Mouse (Mus musculus) forebrain, postnatal 0 days (tissue): ENCODE data around the gene Sdf2. TPM values are rescaled to one million over a fixed set of nuclear protein-coding genes. Genes with fewer than 3 reads are reported as not detected.
A peak's percentile ranks its signal among the peaks of the same experiment; 100 is the strongest.
"Not testable (repeated sequence)": the region's sequence is repeated elsewhere in the genome, so short reads cannot be mapped to it uniquely, and the experiment has no call there.

ENCODE experiments used
- ATAC-seq: fragments of 200-750 bp; cut with Nextera tagmentation; 2 replicates; pipeline ENCODE4 v1.8.0; 2017; ENCODE audit warnings: mild to moderate bottlenecking, moderate library complexity
- DNase-seq: peaks from one replicate; pipeline ENCODE4 v3.0.0-alpha.2; 2015
- H3K27ac ChIP-seq: fragments of 300-500 bp; sonication (generic); 2 replicates; pipeline ENCODE4 v1.5.1; 2014; ENCODE audit warnings: low read depth, mild to moderate bottlenecking, antibody characterized with exemption, low read length, moderate library complexity, mixed read lengths
- H3K27me3 ChIP-seq: fragments of 300-500 bp; sonication (generic); 2 replicates; pipeline ENCODE4 v1.6.1; 2014; ENCODE audit warnings: mild to moderate bottlenecking, low read length, mixed read lengths; ENCODE audit not compliant: insufficient read depth
- H3K36me3 ChIP-seq: fragments of 300-500 bp; sonication (generic); 2 replicates; pipeline ENCODE4 v1.6.1; 2014; ENCODE audit warnings: mild to moderate bottlenecking, moderate library complexity; ENCODE audit not compliant: insufficient read depth
- H3K4me1 ChIP-seq: fragments of 300-500 bp; sonication (generic); 2 replicates; pipeline ENCODE4 v1.6.1; 2014; ENCODE audit warnings: antibody characterized with exemption; ENCODE audit not compliant: insufficient read depth
- H3K4me2 ChIP-seq: fragments of 300-500 bp; sonication (generic); 2 replicates; pipeline ENCODE4 v1.6.1; 2014; ENCODE audit warnings: low read depth, mild to moderate bottlenecking, moderate library complexity
- H3K4me3 ChIP-seq: fragments of 300-500 bp; sonication (generic); 2 replicates; pipeline ENCODE4 v1.5.1; 2014; ENCODE audit warnings: low read depth, low read length, mixed read lengths
- H3K9ac ChIP-seq: fragments of 300-500 bp; sonication (generic); 2 replicates; pipeline ENCODE4 v1.6.1; 2014; ENCODE audit warnings: mild to moderate bottlenecking
- H3K9me3 ChIP-seq: fragments of 300-500 bp; sonication (generic); 2 replicates; pipeline ENCODE4 v1.6.1; 2016; ENCODE audit warnings: low read length
- CTCF ChIP-seq: sonication (generic); IDR thresholded peaks from 2 replicates; pipeline ENCODE4 v1.5.1; 2016; ENCODE audit warnings: antibody characterized with exemption, control low read depth, low read depth
- WGBS: fragments of 180-500 bp; shearing (Covaris S2); extraction: QIAGEN DNeasy Blood & Tissue Kit; methylation state at CpG from one replicate; pipeline ENCODE4 v1.1.7; 2014; 5-methylcytosine and 5-hydroxymethylcytosine counted together
- polyA plus RNA-seq: library from polyadenylated mRNA; unstranded; fragments of >200 nt; fragmentation: Nextera tagmentation; extraction: Ambion mirVana; gene quantifications from 2 replicates; pipeline ENCODE4 v1.2.1, GENCODE M21; 2015
- total RNA-seq: library from RNA; depleted of rRNA; stranded (reverse); fragments of >200 nt; gene quantifications from 2 replicates; pipeline ENCODE4 v1.2.3, GENCODE M21; 2014

The Sdf2 gene
- total and polyA plus RNA-seq, 2 experiments from 2014 or later = 76.4 to 92.8 TPM

DNA sequence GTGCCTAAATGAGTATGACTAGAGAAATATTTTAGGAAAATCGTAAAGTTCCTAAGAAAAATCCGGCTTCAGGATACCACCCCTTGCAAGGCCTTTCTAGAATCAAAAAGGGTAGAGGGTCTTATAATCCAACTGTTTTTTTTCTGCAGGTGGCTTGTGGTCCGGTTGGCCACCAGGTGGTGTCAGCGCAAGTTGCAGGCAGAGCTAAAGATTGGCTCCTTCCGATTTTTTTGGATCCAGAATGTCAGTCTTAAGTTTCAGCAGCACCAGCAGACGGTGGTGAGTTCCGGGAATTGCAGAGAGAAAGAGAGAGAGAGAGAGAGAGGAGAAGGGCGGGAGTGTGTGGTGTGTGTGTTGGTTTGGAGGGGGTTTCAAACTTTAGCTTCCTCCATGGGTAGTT is 17.0 kb downstream of the Sdf2 start:
- peak overlapping the region; percentile 67; the same call in 1 of the 2 replicates for H3K9ac ChIP-seq
- H3K27ac ChIP-seq = no peak overlapping the region
- DNase-seq (peak; percentile 66), ATAC-seq (no peak)
- TF ChIP-seq CTCF = peak; percentile 70
- H3K9me3 ChIP-seq = no peaks in the 10 kb centered on the region
- H3K27me3 ChIP-seq = no peaks in the 10 kb centered on the region
- H3K4me3 ChIP-seq = peak overlapping the region; percentile 91
- 2% methylated on average over 8 of the region's 8 CpGs for WGBS
- H3K4me1 ChIP-seq = 0 out of 2 replicates have a peak, but pooled peaks cover 4% of the 10 kb centered on the region
- peak overlapping the region; percentile 84 for H3K4me2 ChIP-seq
- H3K36me3 ChIP-seq = peaks cover 38% of the 10 kb centered on the region

DNA sequence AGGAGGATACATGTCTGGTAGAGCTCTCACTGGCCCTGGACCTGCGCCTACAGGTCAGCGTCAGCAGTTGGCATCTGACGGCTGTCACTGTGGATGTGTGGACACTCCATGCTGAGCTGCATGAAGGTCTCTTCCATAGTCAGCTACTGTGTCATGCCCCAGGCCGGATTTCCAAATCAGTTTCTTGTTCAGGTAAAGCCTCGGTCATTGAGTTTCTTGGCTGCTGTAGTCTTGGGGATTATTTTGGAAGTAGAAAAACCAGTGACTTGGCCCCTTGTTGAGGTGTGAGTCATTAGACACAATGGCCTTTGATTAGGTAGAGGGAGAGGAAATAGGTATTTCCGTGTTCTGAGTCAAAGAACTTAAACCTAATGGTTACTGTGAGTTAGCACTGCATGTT is 20.0 kb downstream of the Sdf2 start:
- H3K4me3 ChIP-seq = no peak overlapping the region
- ATAC-seq (no peak), DNase-seq (no peak)
- 96% methylated on average over 6 of the region's 6 CpGs for WGBS
- H3K27ac ChIP-seq = no peak overlapping the region
- TF ChIP-seq CTCF = no peak
- no peak overlapping the region for H3K4me2 ChIP-seq
- peaks cover 63% of the 10 kb centered on the region for H3K36me3 ChIP-seq
- H3K9ac ChIP-seq = no peak overlapping the region
- no peaks in the 10 kb centered on the region for H3K9me3 ChIP-seq
- H3K4me1 ChIP-seq = 0 out of 2 replicates have a peak, but pooled peaks cover 4% of the 10 kb centered on the region
- H3K27me3 ChIP-seq = no peaks in the 10 kb centered on the region

DNA sequence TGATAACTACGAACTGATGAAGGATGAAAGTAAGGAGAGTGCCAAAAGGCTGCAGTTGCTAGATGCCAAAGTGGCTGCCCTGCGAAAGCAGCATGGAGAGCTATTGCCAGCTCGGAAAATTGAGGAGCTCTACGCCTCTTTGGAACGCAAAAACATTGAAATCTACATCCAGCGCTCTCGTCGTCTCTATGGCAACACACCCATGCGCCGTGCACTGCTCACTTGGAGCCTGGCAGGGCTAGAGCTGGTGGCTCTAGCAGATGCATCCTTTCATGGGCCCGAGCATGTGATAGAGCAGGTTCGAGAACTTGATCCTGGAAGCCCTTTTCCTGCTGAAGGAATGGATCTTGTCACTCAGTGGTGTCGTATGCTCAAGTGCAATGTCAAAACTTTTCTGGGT is 26.4 kb downstream of the Sdf2 start:
- no peak for TF ChIP-seq CTCF

DNA sequence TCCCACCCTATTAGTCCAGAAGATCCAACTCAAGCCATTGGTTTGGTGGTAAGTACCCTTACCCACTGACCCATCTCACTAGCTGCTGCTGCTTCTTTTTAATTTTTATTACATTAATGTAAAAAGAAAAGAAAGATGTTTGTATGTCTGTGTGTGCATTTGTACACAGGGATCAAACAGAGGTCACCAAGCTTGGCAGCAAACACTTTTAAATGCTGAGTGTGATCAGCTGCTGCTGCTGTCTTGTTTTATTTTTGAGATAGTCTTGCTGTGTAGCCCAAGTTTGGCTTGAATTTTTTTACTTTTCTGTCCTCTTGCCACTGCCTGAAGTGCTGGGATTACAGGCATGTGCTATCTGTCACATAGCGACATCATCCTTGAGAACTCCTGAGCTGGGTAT is 30.1 kb downstream of the Sdf2 start:
- Histone ChIP-seq H3K27me3 (no peaks in the 10 kb centered on the region), H3K4me2 (no peak overlapping the region), H3K4me3 (no peak overlapping the region), H3K9ac (no peak overlapping the region), H3K27ac (no peak overlapping the region), H3K4me1 (no peaks in the 10 kb centered on the region), H3K9me3 (no peaks in the 10 kb centered on the region), H3K36me3 (peaks cover 90% of the 10 kb centered on the region)
- ATAC-seq (no peak), DNase-seq (no peak)
- TF ChIP-seq CTCF = no peak
- WGBS = 100% methylated on average over 1 of the region's 1 CpGs

More for the DNA sequence above, 26.4 kb downstream of the Sdf2 start:
- Histone ChIP-seq H3K9ac (no peak overlapping the region), H3K4me2 (no peak overlapping the region), H3K27ac (no peak overlapping the region), H3K36me3 (peaks cover 88% of the 10 kb centered on the region), H3K4me3 (no peak overlapping the region), H3K27me3 (no peaks in the 10 kb centered on the region), H3K4me1 (no peaks in the 10 kb centered on the region), H3K9me3 (no peaks in the 10 kb centered on the region)
- ATAC-seq (no peak), DNase-seq (peak; percentile 14)
- WGBS = 77% methylated on average over 13 of the region's 13 CpGs

DNA sequence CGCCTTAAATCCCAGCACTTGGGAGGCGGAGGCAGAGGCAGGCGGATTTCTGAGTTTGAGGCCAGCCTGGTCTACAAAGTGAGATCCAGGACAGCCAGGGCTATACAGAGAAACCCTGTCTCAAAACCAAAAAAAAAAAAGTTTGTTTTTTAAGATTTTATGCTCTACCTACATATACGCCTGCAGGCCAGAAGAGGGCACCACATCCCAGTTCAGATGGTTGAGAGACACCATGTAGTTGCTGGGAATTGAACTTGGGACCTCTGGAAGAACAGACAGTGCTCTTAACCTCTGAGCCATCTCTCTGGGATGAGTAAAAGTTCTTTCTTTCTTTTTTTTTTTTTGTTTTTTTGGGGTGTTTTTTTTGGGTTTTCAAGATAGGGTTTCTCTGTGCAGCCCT is 30.6 kb downstream of the Sdf2 start:
- WGBS = 96% methylated on average over 4 of the region's 4 CpGs
- not testable (repeated sequence) for ATAC-seq, H3K27me3 ChIP-seq, DNase-seq, H3K9ac ChIP-seq, H3K4me3 ChIP-seq, H3K9me3 ChIP-seq, H3K27ac ChIP-seq, H3K4me2 ChIP-seq, H3K4me1 ChIP-seq
- H3K36me3 ChIP-seq = peaks cover 92% of the 10 kb centered on the region
- peak; percentile 28 for TF ChIP-seq CTCF

DNA sequence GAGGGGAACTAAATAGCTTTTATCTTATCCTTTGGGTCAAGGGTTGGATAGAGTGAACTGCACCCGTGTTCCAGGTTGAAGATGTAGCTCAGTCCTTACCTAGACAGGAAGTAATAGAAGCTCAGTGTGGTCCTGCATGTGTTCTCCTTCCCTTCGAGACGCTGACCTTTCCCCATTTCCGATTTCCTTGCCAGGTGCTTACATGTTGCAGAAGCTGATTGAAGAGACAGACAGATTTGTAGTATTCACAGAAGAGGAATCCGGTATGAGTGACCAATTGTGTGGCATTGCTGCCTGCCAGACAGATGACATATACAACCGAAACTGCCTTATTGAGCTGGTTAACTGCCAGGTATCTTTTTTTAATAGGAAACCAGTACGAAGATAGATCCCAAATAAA is 33.3 kb downstream of the Sdf2 start:
- TF ChIP-seq CTCF = no peak
- ATAC-seq = no peak
- Histone ChIP-seq H3K9ac (no peak overlapping the region), H3K4me3 (no peak overlapping the region), H3K4me2 (no peak overlapping the region), H3K27me3 (no peaks in the 10 kb centered on the region), H3K9me3 (no peaks in the 10 kb centered on the region), H3K4me1 (no peaks in the 10 kb centered on the region), H3K27ac (no peak overlapping the region), H3K36me3 (peaks cover 89% of the 10 kb centered on the region)
- no peak for DNase-seq
- 89% methylated on average over 7 of the region's 7 CpGs for WGBS

DNA sequence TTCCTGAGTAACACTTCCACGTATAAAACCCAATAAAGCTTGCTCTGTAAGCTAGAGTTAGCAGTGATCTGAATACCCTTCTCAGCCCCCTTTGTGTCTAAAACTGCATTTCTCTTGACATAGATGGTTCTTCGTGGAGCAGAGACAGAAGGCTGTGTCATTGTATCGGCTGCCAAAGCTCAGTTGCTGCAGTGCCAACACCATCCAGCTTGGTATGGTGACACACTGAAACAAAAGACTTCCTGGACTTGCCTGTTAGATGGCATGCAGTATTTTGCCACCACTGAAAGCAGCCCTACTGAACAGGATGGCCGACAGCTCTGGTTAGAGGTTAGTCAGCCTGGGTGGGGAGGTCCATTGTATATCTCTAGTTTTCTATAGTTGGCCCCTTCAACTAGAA is 34.0 kb downstream of the Sdf2 start:
- 78% methylated on average over 4 of the region's 4 CpGs for WGBS
- Histone ChIP-seq H3K27me3 (no peaks in the 10 kb centered on the region), H3K4me2 (no peak overlapping the region), H3K9ac (no peak overlapping the region), H3K27ac (no peak overlapping the region), H3K36me3 (peaks cover 89% of the 10 kb centered on the region), H3K4me1 (no peaks in the 10 kb centered on the region), H3K4me3 (no peak overlapping the region), H3K9me3 (no peaks in the 10 kb centered on the region)
- DNase-seq (no peak), ATAC-seq (no peak)
- TF ChIP-seq CTCF = no peak

DNA sequence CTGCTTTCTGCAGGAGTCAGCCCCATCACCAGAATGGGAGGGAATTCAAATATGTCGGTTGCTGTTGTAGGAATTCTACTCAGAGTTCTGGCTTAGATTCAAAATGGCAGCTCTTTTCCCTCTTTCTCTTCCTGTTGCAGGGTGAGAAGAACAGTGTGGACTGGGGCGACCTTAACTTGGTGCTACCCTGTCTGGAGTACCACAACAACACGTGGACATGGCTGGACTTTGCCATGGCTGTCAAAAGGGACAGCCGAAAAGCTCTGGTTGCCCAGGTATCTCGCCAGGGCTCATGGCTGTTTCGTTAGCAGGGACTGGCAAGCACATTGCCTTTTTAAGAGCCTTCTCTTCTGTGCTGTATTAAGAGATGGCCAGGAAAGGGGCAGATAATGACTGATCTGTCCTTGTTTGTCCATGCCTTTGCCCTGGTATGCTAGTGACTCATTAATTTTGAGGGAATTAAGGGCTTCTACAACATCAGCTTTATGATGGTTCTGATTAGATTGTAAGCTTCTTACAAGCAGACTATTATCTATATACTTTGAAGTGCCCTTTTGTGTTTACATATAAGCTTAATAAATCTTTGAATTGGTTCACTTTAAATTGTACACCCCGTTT is 43.7 kb downstream of the Sdf2 start:
- no peak overlapping the region for H3K4me3 ChIP-seq
- no peak for ATAC-seq

More for the DNA sequence above, 43.7 kb downstream of the Sdf2 start:
- no peaks in the 10 kb centered on the region for H3K27me3 ChIP-seq
- H3K36me3 ChIP-seq = peaks cover 80% of the 10 kb centered on the region
- no peak for DNase-seq
- no peak overlapping the region for H3K9ac ChIP-seq
- no peak overlapping the region for H3K4me2 ChIP-seq
- H3K9me3 ChIP-seq = no peaks in the 10 kb centered on the region
- H3K4me1 ChIP-seq = no peaks in the 10 kb centered on the region
- no peak for TF ChIP-seq CTCF
- no peak overlapping the region for H3K27ac ChIP-seq
- 88% methylated on average over 7 of the region's 7 CpGs for WGBS
